Mouse (Mus musculus) right cerebral cortex, postnatal 10 days (tissue): ENCODE data around the gene Herc6.
"Not testable (repeated sequence)": the region's sequence is repeated elsewhere in the genome, so short reads cannot be mapped to it uniquely, and the experiment has no call there.

Experiments used
- DNase-seq, 2 experiments: peaks; one replicate each; pipeline ENCODE4 v3.0.0; 2021; ENCODE audit warnings: low spot score in 2 of 2

Herc6 gene

GRCm38 (mm10) chr6:57580881-57581548 lies at the start of gene Herc6:
Gene Herc6 (plus strand): TSS chr6:57581000.
- DNase-seq: peak; percentile 58 to 60

GRCm38 (mm10) chr6:57531011-57531410 lies 49.8 kb upstream of the Herc6 start:
- no peak for DNase-seq

- no peak for DNase-seq
Observed at GRCm38 (mm10) chr6:57531441-57531840, 49.4 kb upstream of the Herc6 start.

GRCm38 (mm10) chr6:57532022-57532421 lies 48.8 kb upstream of the Herc6 start:
- DNase-seq: no peak

- no peak for DNase-seq
Observed at GRCm38 (mm10) chr6:57533410-57533809, 47.4 kb upstream of the Herc6 start.

- peak; percentile 50 to 56 for DNase-seq
Observed at GRCm38 (mm10) chr6:57534231-57534610, 46.6 kb upstream of the Herc6 start.

- peak; percentile 46 to 56 for DNase-seq
Observed at GRCm38 (mm10) chr6:57534611-57535286, 46.1 kb upstream of the Herc6 start.

GRCm38 (mm10) chr6:57535386-57535936 lies 45.3 kb upstream of the Herc6 start, which contains the start of gene Ppm1k:
Gene Ppm1k (minus strand): TSS chr6:57535468.
- peak; percentile 98 to 99 for DNase-seq

- peak in 1 of 2 experiments; percentile 40 for DNase-seq
Observed at GRCm38 (mm10) chr6:57535971-57536669, 44.7 kb upstream of the Herc6 start.

GRCm38 (mm10) chr6:57537887-57538286 lies 42.9 kb upstream of the Herc6 start:
- no peak for DNase-seq

- no peak for DNase-seq
Observed at GRCm38 (mm10) chr6:57540950-57541498, 39.8 kb upstream of the Herc6 start.

- DNase-seq: no peak
Observed at GRCm38 (mm10) chr6:57541737-57542335, 39.0 kb upstream of the Herc6 start.

- DNase-seq: not testable (repeated sequence)
Observed at GRCm38 (mm10) chr6:57543591-57543990, 37.2 kb upstream of the Herc6 start.

- no peak for DNase-seq
Observed at GRCm38 (mm10) chr6:57544866-57545265, 35.9 kb upstream of the Herc6 start.

GRCm38 (mm10) chr6:57551211-57551796 lies 29.5 kb upstream of the Herc6 start:
- no peak for DNase-seq

- no peak for DNase-seq
Observed at GRCm38 (mm10) chr6:57557796-57558317, 22.9 kb upstream of the Herc6 start.

GRCm38 (mm10) chr6:57563454-57563853 lies 17.3 kb upstream of the Herc6 start:
- no peak for DNase-seq

- peak in 1 of 2 experiments; percentile 20 for DNase-seq
Observed at GRCm38 (mm10) chr6:57565452-57565851, 15.3 kb upstream of the Herc6 start.

GRCm38 (mm10) chr6:57567630-57568029 lies 13.2 kb upstream of the Herc6 start:
- no peak for DNase-seq

GRCm38 (mm10) chr6:57570170-57570974 lies 10.4 kb upstream of the Herc6 start:
- peak; percentile 28 to 59 for DNase-seq
